Mouse (Mus musculus): ENCODE measurements around the gene Btf3l4.

DNA sequence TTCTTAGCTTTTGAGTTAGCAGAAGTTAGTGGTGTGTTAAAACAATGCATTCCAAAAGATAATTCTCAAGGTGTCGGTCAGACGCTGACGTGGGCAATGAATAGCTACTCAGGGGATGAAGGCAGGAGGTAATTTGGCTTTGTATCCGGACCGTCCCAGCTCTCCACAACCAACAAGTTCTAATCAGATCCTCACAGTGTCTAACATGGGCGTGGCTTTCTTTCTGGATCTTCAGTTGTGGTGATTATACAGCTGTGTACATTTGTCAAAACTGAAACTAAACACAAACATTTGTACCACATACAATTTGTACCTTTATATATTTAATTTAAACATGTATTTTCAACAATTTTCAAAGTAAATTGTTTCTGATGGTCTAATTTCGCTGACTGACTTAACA lies 33.4 kb upstream of the Btf3l4 start:
- TF ChIP-seq POLR2A (IDR thresholded peaks at IDR 0.05; ENCODE audit: extremely low read depth, insufficient read depth, low read length) (no peak), CTCF (IDR thresholded peaks at IDR 0.05; ENCODE audit: extremely low read depth, insufficient read depth, low read length) (no peak)
